Mouse (Mus musculus): ENCODE data around the gene Vmn1r235. TPM values are rescaled to one million over a fixed set of nuclear protein-coding genes. Genes with fewer than 3 reads are reported as not detected.
"Not testable (repeated sequence)": the region's sequence is repeated elsewhere in the genome, so short reads cannot be mapped to it uniquely, and the experiment has no call there.

The Vmn1r235 gene
- polyA plus RNA-seq (2012), result 0.04 TPM in 1 of 2 replicates, not detected in the other

GRCm38 (mm10) chr17:21256111-21256510 is at the start of gene Vmn1r235:
Vmn1r235 (plus strand) TSS chr17:21256411.
- Histone ChIP-seq H3K9me3 (ENCODE audit: control insufficient read depth, low read length) (no peaks in the 10 kb centered on the region), H3K27me3 (ENCODE audit: control insufficient read depth) (no peaks in the 10 kb centered on the region), H3K36me3 (ENCODE audit: control insufficient read depth) (no peaks in the 10 kb centered on the region), H3K4me3 (replicated peaks) (no peak within 1 kb of the TSS), H3K4me1 (ENCODE audit: control insufficient read depth) (no peaks in the 10 kb centered on the region)
- no peak for TF ChIP-seq TAL1 (IDR thresholded peaks at IDR 0.05; ENCODE audit: low read length)
- TF ChIP-seq GATA1 (IDR thresholded peaks at IDR 0.05; ENCODE audit: low read length), result no peak

GRCm38 (mm10) chr17:21211081-21211480 is 45.1 kb upstream of the Vmn1r235 start:
- not testable (repeated sequence) for H3K4me3 ChIP-seq (replicated peaks); H3K27me3 ChIP-seq (ENCODE audit: control insufficient read depth); H3K4me1 ChIP-seq (ENCODE audit: control insufficient read depth); H3K9me3 ChIP-seq (ENCODE audit: control insufficient read depth, low read length); H3K36me3 ChIP-seq (ENCODE audit: control insufficient read depth)

GRCm38 (mm10) chr17:21225787-21226186 is 30.4 kb upstream of the Vmn1r235 start, which contains the start of gene Vmn1r234:
Vmn1r234 (plus strand) TSS chr17:21226087.
- H3K4me1 ChIP-seq (ENCODE audit: control insufficient read depth), result no peaks in the 10 kb centered on the region
- no peaks in the 10 kb centered on the region for H3K27me3 ChIP-seq (ENCODE audit: control insufficient read depth)
- H3K4me3 ChIP-seq (replicated peaks), result no peak within 1 kb of the TSS
- no peaks in the 10 kb centered on the region for H3K9me3 ChIP-seq (ENCODE audit: control insufficient read depth, low read length)
- TF ChIP-seq GATA1 (IDR thresholded peaks at IDR 0.05; ENCODE audit: low read length) (no peak), TAL1 (IDR thresholded peaks at IDR 0.05; ENCODE audit: low read length) (no peak)
- H3K36me3 ChIP-seq (ENCODE audit: control insufficient read depth), result no peaks in the 10 kb centered on the region

- Histone ChIP-seq H3K36me3 (ENCODE audit: control insufficient read depth) (no peaks in the 10 kb centered on the region), H3K9me3 (ENCODE audit: control insufficient read depth, low read length) (no peaks in the 10 kb centered on the region), H3K27me3 (ENCODE audit: control insufficient read depth) (no peaks in the 10 kb centered on the region), H3K4me3 (replicated peaks) (no peak overlapping the region), H3K4me1 (ENCODE audit: control insufficient read depth) (no peaks in the 10 kb centered on the region)
- TF ChIP-seq TAL1 (IDR thresholded peaks at IDR 0.05; ENCODE audit: low read length) (no peak), GATA1 (IDR thresholded peaks at IDR 0.05; ENCODE audit: low read length) (no peak)
Measured at GRCm38 (mm10) chr17:21231654-21232053, 24.6 kb upstream of the Vmn1r235 start.

DNA sequence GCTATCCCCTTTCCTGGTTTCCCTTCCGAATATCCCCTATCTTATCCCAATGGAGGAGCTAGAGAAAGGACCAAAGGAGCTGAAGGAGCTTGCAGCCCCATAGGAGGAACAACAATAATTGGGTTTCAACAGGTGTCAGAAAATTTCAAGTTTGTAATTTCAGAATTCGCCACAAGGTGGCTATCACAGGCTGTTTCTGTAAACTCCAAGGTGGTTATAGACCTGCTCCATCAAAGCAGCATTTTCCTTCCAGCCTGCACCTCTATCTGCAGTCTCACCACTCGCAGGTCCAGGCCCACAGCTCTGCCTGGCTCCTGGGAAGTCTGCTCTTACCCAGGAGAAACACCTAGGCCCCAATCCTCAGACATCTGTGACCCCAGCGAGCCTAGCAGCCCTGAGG is 15.9 kb downstream of the Vmn1r235 start:
- no peaks in the 10 kb centered on the region for H3K36me3 ChIP-seq (ENCODE audit: control insufficient read depth)
- H3K4me1 ChIP-seq (ENCODE audit: control insufficient read depth), result no peaks in the 10 kb centered on the region
- TF ChIP-seq GATA1 (IDR thresholded peaks at IDR 0.05; ENCODE audit: low read length) (no peak), TAL1 (IDR thresholded peaks at IDR 0.05; ENCODE audit: low read length) (no peak)
- no peak overlapping the region for H3K4me3 ChIP-seq (replicated peaks)
- no peaks in the 10 kb centered on the region for H3K27me3 ChIP-seq (ENCODE audit: control insufficient read depth)
- no peaks in the 10 kb centered on the region for H3K9me3 ChIP-seq (ENCODE audit: control insufficient read depth, low read length)

DNA sequence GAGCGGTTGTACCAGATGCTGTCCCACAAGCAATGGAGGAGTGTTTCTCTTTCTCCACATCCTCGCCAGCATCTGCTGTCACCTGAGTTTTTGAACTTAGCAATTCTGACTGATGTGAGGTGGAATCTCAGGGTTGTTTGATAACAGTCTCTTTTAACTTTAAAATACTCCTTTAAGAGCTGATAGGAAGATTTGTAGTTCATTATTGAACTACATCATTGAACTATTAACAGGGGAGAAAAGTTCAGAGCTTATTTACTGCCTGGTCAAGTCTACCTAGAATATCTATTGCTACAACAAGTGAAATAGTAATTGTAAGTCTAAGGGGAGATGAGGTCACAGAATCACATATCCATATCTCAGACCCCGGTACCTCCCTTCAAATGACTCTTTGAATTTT is 26.4 kb downstream of the Vmn1r235 start, which contains the start of gene Vmn1r236:
TSS of gene Vmn1r236 (plus strand) at position 301 of the 400 bp plus-strand sequence.
- no peaks in the 10 kb centered on the region for H3K36me3 ChIP-seq (ENCODE audit: control insufficient read depth)
- no peaks in the 10 kb centered on the region for H3K4me1 ChIP-seq (ENCODE audit: control insufficient read depth)
- no peaks in the 10 kb centered on the region for H3K9me3 ChIP-seq (ENCODE audit: control insufficient read depth, low read length)
- no peaks in the 10 kb centered on the region for H3K27me3 ChIP-seq (ENCODE audit: control insufficient read depth)
- no peak for TF ChIP-seq TAL1 (IDR thresholded peaks at IDR 0.05; ENCODE audit: low read length)
- TF ChIP-seq GATA1 (IDR thresholded peaks at IDR 0.05; ENCODE audit: low read length), result no peak
- no peak within 1 kb of the TSS for H3K4me3 ChIP-seq (replicated peaks)

DNA sequence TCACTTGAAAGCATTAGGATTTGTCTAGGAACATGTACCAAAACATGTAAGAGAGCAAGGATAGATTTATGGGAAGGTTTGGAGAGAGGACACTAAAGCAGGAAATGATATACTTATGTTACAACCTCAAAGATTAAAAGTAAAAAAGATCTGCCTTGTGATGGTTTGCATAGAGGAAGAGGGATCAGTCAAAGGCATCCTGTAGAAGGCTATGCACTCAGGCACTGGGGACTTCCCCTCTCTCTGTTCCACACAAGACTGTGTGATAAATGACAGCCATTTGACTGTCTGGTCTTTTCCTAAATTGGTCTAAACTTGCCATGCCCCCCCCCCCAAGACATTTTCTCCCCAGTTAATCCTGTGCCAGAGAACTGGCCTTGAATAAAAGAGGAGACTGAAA is 28.2 kb downstream of the Vmn1r235 start:
- H3K27me3 ChIP-seq (ENCODE audit: control insufficient read depth), result no peaks in the 10 kb centered on the region
- H3K36me3 ChIP-seq (ENCODE audit: control insufficient read depth), result no peaks in the 10 kb centered on the region
- H3K4me1 ChIP-seq (ENCODE audit: control insufficient read depth), result no peaks in the 10 kb centered on the region
- H3K9me3 ChIP-seq (ENCODE audit: control insufficient read depth, low read length), result no peaks in the 10 kb centered on the region
- H3K4me3 ChIP-seq (replicated peaks), result no peak overlapping the region
- TF ChIP-seq GATA1 (IDR thresholded peaks at IDR 0.05; ENCODE audit: low read length) (no peak), TAL1 (IDR thresholded peaks at IDR 0.05; ENCODE audit: low read length) (no peak)

- Histone ChIP-seq H3K4me1 (ENCODE audit: control insufficient read depth) (no peaks in the 10 kb centered on the region), H3K9me3 (ENCODE audit: control insufficient read depth, low read length) (no peaks in the 10 kb centered on the region), H3K36me3 (ENCODE audit: control insufficient read depth) (no peaks in the 10 kb centered on the region), H3K4me3 (replicated peaks) (no peak overlapping the region), H3K27me3 (ENCODE audit: control insufficient read depth) (no peaks in the 10 kb centered on the region)
- TF ChIP-seq TAL1 (IDR thresholded peaks at IDR 0.05; ENCODE audit: low read length) (no peak), GATA1 (IDR thresholded peaks at IDR 0.05; ENCODE audit: low read length) (no peak)
Measured at GRCm38 (mm10) chr17:21289695-21290094, 33.5 kb downstream of the Vmn1r235 start.

DNA sequence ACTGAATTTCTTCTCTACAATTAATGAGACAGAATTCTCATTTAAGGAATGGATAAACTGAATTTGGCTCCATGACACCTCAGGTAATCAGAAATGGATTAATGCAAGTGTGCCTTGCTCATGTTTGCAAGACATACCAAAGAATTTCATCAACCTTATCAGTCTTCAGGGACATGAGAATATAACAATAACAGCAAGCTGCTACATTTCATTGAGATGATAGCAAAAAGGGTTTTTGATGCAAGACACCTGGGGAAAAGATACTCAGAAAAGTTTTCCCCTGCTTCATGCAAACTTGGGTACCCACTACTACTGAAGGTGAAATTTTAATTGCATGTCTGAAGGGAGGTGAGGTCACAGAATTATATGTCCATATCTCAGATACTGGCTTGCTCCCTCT is 55.4 kb downstream of the Vmn1r235 start, which contains the start of gene Vmn1r237:
TSS of gene Vmn1r237 (plus strand) at position 301 of the 400 bp plus-strand sequence.
- Histone ChIP-seq H3K4me1 (ENCODE audit: control insufficient read depth) (no peaks in the 10 kb centered on the region), H3K9me3 (ENCODE audit: control insufficient read depth, low read length) (no peaks in the 10 kb centered on the region), H3K27me3 (ENCODE audit: control insufficient read depth) (no peaks in the 10 kb centered on the region), H3K4me3 (replicated peaks) (no peak within 1 kb of the TSS), H3K36me3 (ENCODE audit: control insufficient read depth) (no peaks in the 10 kb centered on the region)
- TF ChIP-seq GATA1 (IDR thresholded peaks at IDR 0.05; ENCODE audit: low read length), result no peak
- no peak for TF ChIP-seq TAL1 (IDR thresholded peaks at IDR 0.05; ENCODE audit: low read length)

Other genes with a start within 250 kb of the Vmn1r235 start
- 0.06 TPM in 2 replicates for gene Zfp160, start 247.5 kb upstream of the Vmn1r235 start, polyA plus RNA-seq (2012)
- gene Vmn1r234, start 30.3 kb upstream of the Vmn1r235 start, polyA plus RNA-seq (2012), result 0.01 TPM in 2 replicates
- gene Vmn1r236, start 26.5 kb downstream of the Vmn1r235 start, polyA plus RNA-seq (2012), result not detected in 2 replicates
- gene Vmn1r237, start 55.5 kb downstream of the Vmn1r235 start, polyA plus RNA-seq (2012), result not detected in 2 replicates
- gene Zfp677, start 127.3 kb downstream of the Vmn1r235 start, polyA plus RNA-seq (2012), result not detected in 2 replicates
- not detected in 2 replicates for gene Zfp54, start 166.8 kb downstream of the Vmn1r235 start, polyA plus RNA-seq (2012)
- 0.03 and 0.04 TPM in 2 replicates for gene Zfp51, start 194.0 kb downstream of the Vmn1r235 start, polyA plus RNA-seq (2012)
- 0.05 and 0.13 TPM in 2 replicates for gene Zfp53, start 232.6 kb downstream of the Vmn1r235 start, polyA plus RNA-seq (2012)

Measured in erythroblast, embryonic 14.5 days (primary cell).